Mouse (Mus musculus): ENCODE data around the gene Tcta.
"Not testable (repeated sequence)": the region's sequence is repeated elsewhere in the genome, so short reads cannot be mapped to it uniquely, and the experiment has no call there.

Tcta gene

DNA sequence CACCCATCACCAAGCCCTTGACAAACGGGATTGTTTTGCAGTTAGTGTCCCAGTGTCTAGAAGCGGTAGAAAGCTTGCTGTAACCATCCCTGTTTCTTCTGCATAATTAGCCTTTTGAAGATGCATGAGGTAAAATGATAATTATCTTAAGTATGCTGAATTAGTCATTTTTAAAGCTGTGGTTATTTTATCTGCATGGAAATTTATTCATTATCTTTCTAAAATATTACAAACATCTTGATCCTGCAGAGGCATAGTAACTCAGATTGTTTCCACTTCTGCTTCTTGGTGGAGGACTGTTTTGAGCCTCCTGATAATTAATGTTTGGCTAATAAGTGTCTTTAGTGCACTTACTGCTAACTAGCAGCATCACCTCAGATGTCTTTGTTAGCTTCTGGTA lies 12.5 kb upstream of the Tcta start:
- DNase-seq (ENCODE audit: extremely low read depth, low read depth, low spot score), result no peak

DNA sequence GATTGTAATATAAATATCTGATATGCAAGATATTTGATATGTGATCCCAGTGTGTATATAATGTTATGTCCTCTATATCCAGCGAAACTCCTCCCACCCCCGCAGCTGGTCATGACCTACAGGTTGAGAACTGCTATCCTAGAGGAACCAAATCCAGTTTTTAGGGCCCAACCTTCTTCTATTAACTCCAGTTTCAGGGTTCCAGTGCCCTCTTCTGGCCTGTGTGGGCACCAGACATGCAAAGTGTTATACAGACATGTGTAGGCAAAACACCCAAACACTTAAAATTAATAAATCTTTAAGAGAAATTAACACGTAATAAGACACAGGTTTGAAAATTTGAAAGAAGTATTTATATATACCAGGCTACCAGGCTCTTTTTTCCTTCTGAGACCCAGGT lies 11.6 kb upstream of the Tcta start:
- DNase-seq (ENCODE audit: extremely low read depth, low read depth, low spot score), result no peak

DNA sequence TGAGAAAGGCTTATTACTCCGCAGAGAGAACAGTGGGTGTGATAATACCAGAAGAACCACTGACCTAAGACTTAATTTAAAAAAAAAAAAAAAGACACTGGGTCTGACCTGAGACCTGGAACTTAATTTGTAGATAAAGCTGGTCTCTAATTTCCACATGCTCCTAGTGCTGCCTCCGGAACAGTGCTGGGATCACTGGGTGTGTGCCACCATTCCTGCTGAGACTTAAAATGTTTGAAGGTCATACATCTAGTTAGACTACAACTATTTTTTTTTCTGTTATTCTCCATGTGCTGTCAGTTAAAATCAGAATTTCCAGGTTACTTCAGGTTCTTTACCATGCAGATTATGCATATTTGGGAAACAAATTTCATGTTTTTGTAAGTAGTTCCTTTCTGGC lies 2.2 kb upstream of the Tcta start:
- DNase-seq (ENCODE audit: extremely low read depth, low read depth, low spot score), result no peak

- DNase-seq (ENCODE audit: extremely low read depth, low read depth, low spot score), result no peak
Observed at GRCm38 (mm10) chr9:108307021-108307807, 1.3 kb upstream of the Tcta start.

- no peak for DNase-seq (ENCODE audit: extremely low read depth, low read depth, low spot score)
Observed at GRCm38 (mm10) chr9:108306571-108306980, 616 bp upstream of the Tcta start.

DNA sequence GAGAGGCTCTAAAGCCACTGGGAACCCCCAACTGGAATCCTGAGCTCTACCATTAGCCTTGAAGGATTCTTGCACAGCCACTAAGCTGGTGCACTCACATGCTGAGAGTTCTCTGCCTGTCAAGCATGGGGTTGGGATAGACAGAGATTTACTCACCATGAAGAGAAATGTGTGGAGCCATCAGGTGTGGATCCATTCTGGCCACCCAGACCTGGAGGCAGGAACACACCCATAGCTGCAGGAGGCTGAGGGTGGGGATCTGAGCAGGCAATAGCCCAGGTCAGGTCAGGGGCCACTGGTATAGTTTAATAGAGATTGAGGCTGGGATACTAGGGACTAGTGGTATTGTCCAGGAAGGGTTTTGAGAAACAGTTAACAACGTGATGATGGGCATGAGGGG lies 790 bp downstream of the Tcta start:
- no peak for DNase-seq (ENCODE audit: extremely low read depth, low read depth, low spot score)

DNA sequence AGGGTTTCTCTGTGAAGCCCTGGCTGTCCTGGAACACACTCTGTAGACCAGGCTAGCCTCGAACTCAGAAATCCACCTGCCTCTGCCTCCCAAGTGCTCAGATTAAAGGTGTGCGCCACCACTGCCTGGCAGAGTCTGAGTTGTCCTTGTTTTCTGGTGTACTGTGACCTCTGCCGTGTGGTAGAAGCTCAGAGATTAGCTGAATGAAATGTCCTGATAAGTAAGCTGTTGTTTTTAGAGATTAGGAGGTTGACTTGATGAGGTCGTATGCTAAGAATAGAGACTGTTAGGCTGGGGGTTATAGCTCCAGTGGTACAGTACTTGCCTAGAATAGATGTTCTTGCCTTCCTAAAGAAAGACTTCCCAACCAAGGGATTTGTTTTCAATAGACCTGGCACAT lies 1.2 kb downstream of the Tcta start:
- no peak for DNase-seq (ENCODE audit: extremely low read depth, low read depth, low spot score)

DNA sequence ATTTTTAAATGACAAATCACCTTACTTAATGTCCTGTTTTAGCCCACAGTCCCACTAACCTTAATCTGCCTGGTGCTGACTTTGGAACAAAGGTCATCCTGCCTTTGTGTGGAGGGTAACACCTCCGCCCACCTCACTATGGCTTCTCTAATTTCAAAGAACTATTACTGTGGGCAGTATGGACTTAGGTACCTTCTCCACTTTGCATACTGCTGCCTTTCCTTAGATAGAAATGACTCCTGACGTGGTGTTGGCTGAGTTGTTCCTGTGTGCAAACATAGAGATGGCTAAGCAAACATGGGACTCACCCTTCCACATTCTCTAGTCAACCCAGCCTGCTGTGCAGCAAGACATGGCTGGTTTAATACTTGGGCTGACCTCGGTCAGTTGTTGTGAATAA lies 4.1 kb downstream of the Tcta start:
- DNase-seq (ENCODE audit: extremely low read depth, low read depth, low spot score), result no peak

DNA sequence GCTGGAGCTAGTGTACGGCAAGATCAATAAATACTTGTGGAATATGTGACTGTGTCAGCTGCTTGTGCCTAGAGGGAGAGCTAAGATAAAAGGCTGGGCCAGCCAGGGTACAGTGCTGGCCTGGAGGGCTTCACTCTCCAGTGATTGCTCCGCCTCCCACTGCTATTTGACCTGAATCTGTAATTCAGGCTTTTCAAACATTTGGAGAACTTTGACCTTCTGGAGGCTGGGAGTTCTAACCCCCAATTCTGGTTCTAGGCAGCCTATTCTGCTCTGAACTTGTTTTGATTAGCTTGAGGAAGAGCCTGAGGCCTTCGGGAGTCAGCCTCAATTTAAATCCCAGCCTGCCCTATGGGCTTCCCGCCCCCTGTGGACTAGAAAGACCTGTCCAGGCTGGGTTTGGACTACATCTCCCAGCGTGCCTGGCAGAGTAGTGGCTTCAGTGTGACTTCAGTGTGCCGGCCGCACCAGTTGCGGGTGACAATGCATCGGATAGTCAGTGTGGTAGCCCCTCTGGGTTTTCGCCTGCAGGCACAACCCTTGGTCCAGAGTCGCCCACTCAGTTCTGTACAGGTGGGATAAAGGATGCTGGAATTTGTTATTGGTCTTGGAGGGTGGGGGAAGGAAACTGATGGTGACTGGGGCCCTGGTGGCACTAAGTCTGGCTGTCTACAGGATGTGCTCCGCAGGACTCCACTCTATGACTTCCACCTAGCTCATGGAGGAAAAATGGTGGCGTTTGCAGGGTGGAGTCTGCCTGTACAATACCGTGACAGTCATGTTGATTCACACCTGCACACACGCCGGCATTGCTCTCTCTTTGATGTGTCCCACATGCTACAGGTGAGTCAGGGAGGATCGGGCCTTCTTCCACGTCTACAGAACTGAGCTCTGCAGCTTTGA lies 9.3 kb downstream of the Tcta start, which contains the start of gene Amt:
TSS of gene Amt (plus strand) at position 401 of the 903 bp plus-strand sequence.
- DNase-seq (ENCODE audit: extremely low read depth, low read depth, low spot score), result no peak

- no peak for DNase-seq (ENCODE audit: extremely low read depth, low read depth, low spot score)
Observed at GRCm38 (mm10) chr9:108290773-108291172, 15.2 kb downstream of the Tcta start.

DNA sequence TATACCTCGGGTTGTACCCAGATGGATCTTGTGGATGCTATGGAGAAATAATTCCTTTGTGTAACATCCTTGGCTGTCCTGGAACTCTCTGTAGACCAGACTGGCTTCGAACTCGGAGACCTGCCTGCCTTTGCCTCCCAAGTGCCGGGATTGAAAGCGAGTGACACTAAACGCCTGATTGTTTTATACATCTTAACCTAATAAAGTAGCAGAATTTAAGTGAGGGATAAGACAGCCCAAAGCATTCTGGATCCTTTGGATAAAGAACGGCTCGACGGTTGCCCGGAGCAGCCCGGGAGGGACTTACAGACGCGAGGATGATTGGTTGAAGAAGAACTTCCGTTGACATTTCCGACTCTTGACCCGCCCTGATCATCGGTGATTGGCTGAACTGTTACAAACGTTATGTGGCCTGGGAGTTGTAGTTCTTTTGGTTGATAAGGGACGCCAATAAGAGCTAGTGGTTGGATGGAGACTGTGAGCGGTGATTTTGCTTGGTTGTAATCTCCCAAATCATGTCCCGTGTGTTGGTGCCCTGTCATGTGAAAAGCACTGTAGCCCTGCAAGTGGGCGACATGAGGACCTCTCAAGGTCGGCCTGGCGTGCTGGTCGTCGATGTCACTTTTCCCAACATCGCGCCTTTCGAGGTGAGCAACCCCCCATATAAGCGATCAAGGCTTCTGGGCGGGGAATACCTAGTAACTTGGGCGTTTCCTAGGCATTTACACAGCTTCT lies 15.8 kb downstream of the Tcta start, which contains the start of gene Nicn1:
TSS of gene Nicn1 (plus strand) at position 414 of the 735 bp plus-strand sequence.
- peak; percentile 63 for DNase-seq (ENCODE audit: extremely low read depth, low read depth, low spot score)

GRCm38 (mm10) chr9:108289347-108289746 lies 16.6 kb downstream of the Tcta start:
- no peak for DNase-seq (ENCODE audit: extremely low read depth, low read depth, low spot score)

GRCm38 (mm10) chr9:108287526-108288238 lies 18.3 kb downstream of the Tcta start:
- not testable (repeated sequence) for DNase-seq (ENCODE audit: extremely low read depth, low read depth, low spot score)

- DNase-seq (ENCODE audit: extremely low read depth, low read depth, low spot score), result no peak
Observed at GRCm38 (mm10) chr9:108284410-108284809, 21.6 kb downstream of the Tcta start.

GRCm38 (mm10) chr9:108280071-108280828 lies 25.7 kb downstream of the Tcta start:
- no peak for DNase-seq (ENCODE audit: extremely low read depth, low read depth, low spot score)

- DNase-seq (ENCODE audit: extremely low read depth, low read depth, low spot score), result no peak
Observed at GRCm38 (mm10) chr9:108278697-108279450, 27.1 kb downstream of the Tcta start.

DNA sequence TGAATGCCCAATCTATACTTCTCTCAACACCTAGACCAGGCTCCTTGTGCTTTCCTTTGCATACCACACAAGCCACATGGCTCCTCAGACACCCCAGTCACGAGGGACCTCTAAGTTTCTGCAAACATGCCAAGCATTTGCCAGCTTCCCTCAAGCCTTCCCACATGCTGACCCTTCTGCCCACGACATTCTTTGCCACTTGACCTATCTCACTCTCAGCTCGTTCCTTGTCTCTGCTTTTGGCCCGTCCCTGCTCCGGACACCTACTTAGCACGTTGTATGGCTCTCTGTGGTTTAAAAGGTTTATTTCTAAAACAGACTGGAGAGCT lies 30.7 kb downstream of the Tcta start:
- DNase-seq (ENCODE audit: extremely low read depth, low read depth, low spot score), result no peak

- DNase-seq (ENCODE audit: extremely low read depth, low read depth, low spot score), result no peak
Observed at GRCm38 (mm10) chr9:108274476-108275330, 31.3 kb downstream of the Tcta start.

All from fat pad, adult 2 months (tissue).